Comparison of ENCODE assay signal across 17 mouse cellular contexts in genomic region chr4:117527116-117527899, GRCm38 (mm10). TPM values are rescaled to one million over a fixed set of nuclear protein-coding genes. Genes with fewer than 3 reads are reported as not detected.
DNase-seq lines count a peak whose midpoint lies in the region; ATAC-seq lines count a peak whose summit lies in the region.
"Had no signal": no experiment of that assay in that cellular context is flagged by ENCODE, and none has a peak within 500 bp of the region (broad histone marks: within the 10 kb centered on the region; RNA-seq: fewer than 3 reads in every experiment).

No protein-coding gene starts in this region.

- WGBS in embryonic facial prominence, embryonic 12.5 days: 66% methylated on average over 9 of the region's 9 CpGs
- WGBS in embryonic facial prominence, embryonic 10.5 days: 67% methylated on average over 9 of the region's 9 CpGs
- 52% methylated on average over 9 of the region's 9 CpGs for WGBS in limb, embryonic 11.5 days

- peak; percentile 54; the same call in 1 of the 2 replicates for ATAC-seq in embryonic facial prominence, embryonic 12.5 days (ENCODE audit: insufficient number of reproducible peaks, insufficient read depth, low FRiP score, low TSS enrichment)
- ATAC-seq in limb, embryonic 11.5 days (ENCODE audit: insufficient number of reproducible peaks, low FRiP score, low TSS enrichment, low read depth): peak; percentile 62; the same call in 1 of the 2 replicates
- ATAC-seq: activated CD4-positive, CD25-positive, alpha-beta regulatory T cell, adult 4 months; forebrain, embryonic 14.5 days; hindbrain, postnatal 0 days; intestine, postnatal 0 days; Patski had no signal

- no peaks in the 10 kb centered on the region for H3K36me3 ChIP-seq in embryonic facial prominence, embryonic 12.5 days
- H3K36me3 ChIP-seq in embryonic facial prominence, embryonic 10.5 days (replicated peaks): no peaks in the 10 kb centered on the region
- H3K36me3 ChIP-seq in limb, embryonic 11.5 days (ENCODE audit: control insufficient read depth, insufficient read depth, low read length): no peaks in the 10 kb centered on the region

- H3K4me1 ChIP-seq in embryonic facial prominence, embryonic 12.5 days: peaks cover 6% of the 10 kb centered on the region; the same call in 1 of the 2 replicates
- peaks cover 21% of the 10 kb centered on the region for H3K4me1 ChIP-seq in embryonic facial prominence, embryonic 10.5 days
- H3K4me1 ChIP-seq in limb, embryonic 11.5 days (ENCODE audit: control insufficient read depth, insufficient read depth, low read length): peaks cover 11% of the 10 kb centered on the region

- no peak overlapping the region for H3K9ac ChIP-seq in embryonic facial prominence, embryonic 12.5 days
- no peak overlapping the region for H3K9ac ChIP-seq in limb, embryonic 11.5 days (ENCODE audit: low read length)

- H3K4me2 ChIP-seq in embryonic facial prominence, embryonic 12.5 days (replicated peaks): no peak overlapping the region
- H3K4me2 ChIP-seq in limb, embryonic 11.5 days (ENCODE audit: low read depth, severe bottlenecking): no peak overlapping the region
- H3K4me2 ChIP-seq: liver, embryonic 11.5 days had no signal

- no peak overlapping the region for H3K27ac ChIP-seq in embryonic facial prominence, embryonic 12.5 days
- H3K27ac ChIP-seq in embryonic facial prominence, embryonic 10.5 days (replicated peaks): no peak overlapping the region
- H3K27ac ChIP-seq in limb, embryonic 11.5 days (replicated peaks; ENCODE audit: low read depth, low read length): no peak overlapping the region
- H3K27ac ChIP-seq: heart, adult 2 months; hindbrain, postnatal 0 days; stomach, postnatal 0 days had no signal

- no peak overlapping the region for H3K4me3 ChIP-seq in embryonic facial prominence, embryonic 12.5 days
- no peak overlapping the region for H3K4me3 ChIP-seq in embryonic facial prominence, embryonic 10.5 days
- no peak overlapping the region for H3K4me3 ChIP-seq in limb, embryonic 11.5 days (ENCODE audit: low read depth, low read length)
- H3K4me3 ChIP-seq: erythroblast, embryonic 14.5 days; heart, adult 2 months had no signal

- H3K27me3 ChIP-seq in embryonic facial prominence, embryonic 12.5 days: no peaks in the 10 kb centered on the region
- H3K27me3 ChIP-seq in embryonic facial prominence, embryonic 10.5 days (replicated peaks; ENCODE audit: low read depth, poor library complexity, severe bottlenecking): peaks cover 37% of the 10 kb centered on the region; the same call in 1 of the 2 replicates
- H3K27me3 ChIP-seq in limb, embryonic 11.5 days (ENCODE audit: control insufficient read depth, insufficient read depth, low read length): no peaks in the 10 kb centered on the region

- no peaks in the 10 kb centered on the region for H3K9me3 ChIP-seq in embryonic facial prominence, embryonic 12.5 days
- no peaks in the 10 kb centered on the region for H3K9me3 ChIP-seq in embryonic facial prominence, embryonic 10.5 days
- no peaks in the 10 kb centered on the region for H3K9me3 ChIP-seq in limb, embryonic 11.5 days (ENCODE audit: control insufficient read depth, low read length)

- DNase-seq in embryonic facial prominence, embryonic 10.5 days (ENCODE audit: low spot score): no peak
- peak; percentile 12 for DNase-seq in retina, embryonic 14.5 days (ENCODE audit: low spot score)
- no peak for DNase-seq in retina, postnatal 1 day
- peak; percentile 46 for DNase-seq in limb, embryonic 11.5 days (ENCODE audit: low spot score)
- no peak for DNase-seq in c-Kit-positive CD71-positive TER-119-positive erythroid progenitor cells, embryonic 14.5 days (ENCODE audit: low spot score)
- no peak for DNase-seq in liver
- DNase-seq: cerebellum, adult 11-12 months had no signal

RNA-seq across cellular contexts. Expression of gene Eri3, which starts 22.9 kb away (rescaled TPM):
- polyA plus RNA-seq in embryonic facial prominence, embryonic 12.5 days (2016; fragmentation: Nextera tagmentation; extraction: Ambion mirVana): 172 and 173 TPM in 2 replicates
- polyA plus RNA-seq in embryonic facial prominence, embryonic 10.5 days (2016; fragmentation: Nextera tagmentation; extraction: Ambion mirVana): 121 and 132 TPM in 2 replicates
- 140 and 151 TPM in 2 replicates for polyA plus RNA-seq in limb, embryonic 11.5 days (2014; fragmentation: Nextera tagmentation; extraction: Ambion mirVana)

RNA-seq across cellular contexts. Expression of gene Rnf220, which starts 30.5 kb away (rescaled TPM):
- 106 and 107 TPM in 2 replicates for polyA plus RNA-seq in embryonic facial prominence, embryonic 12.5 days (2016; fragmentation: Nextera tagmentation; extraction: Ambion mirVana)
- 94.6 and 94.8 TPM in 2 replicates for polyA plus RNA-seq in embryonic facial prominence, embryonic 10.5 days (2016; fragmentation: Nextera tagmentation; extraction: Ambion mirVana)
- 69.8 and 78.5 TPM in 2 replicates for polyA plus RNA-seq in limb, embryonic 11.5 days (2014; fragmentation: Nextera tagmentation; extraction: Ambion mirVana)

Comparison
In these comparisons a context has a peak if more than half of its experiments do, and no peak if none do; other contexts are left out.
1. DNase-seq: peak in retina, embryonic 14.5 days (single experiment) and limb, embryonic 11.5 days (single experiment); none in embryonic facial prominence, embryonic 10.5 days (single experiment), retina, postnatal 1 day (single experiment), c-Kit-positive CD71-positive TER-119-positive erythroid progenitor cells, embryonic 14.5 days (single experiment) and liver (single experiment).